Mouse (Mus musculus) NIH3T3 (cell line): Measurements from ENCODE around the gene P2ry6.

Experiments
- DNase-seq: peaks from one replicate; pipeline ENCODE4 v3.0.0-alpha.2; 2012; ENCODE audit warnings: low read depth

Gene P2ry6

GRCm38 (mm10) chr7:100988092-100988491 lies 13.6 kb upstream of the P2ry6 start:
- DNase-seq: peak; percentile 89

DNA sequence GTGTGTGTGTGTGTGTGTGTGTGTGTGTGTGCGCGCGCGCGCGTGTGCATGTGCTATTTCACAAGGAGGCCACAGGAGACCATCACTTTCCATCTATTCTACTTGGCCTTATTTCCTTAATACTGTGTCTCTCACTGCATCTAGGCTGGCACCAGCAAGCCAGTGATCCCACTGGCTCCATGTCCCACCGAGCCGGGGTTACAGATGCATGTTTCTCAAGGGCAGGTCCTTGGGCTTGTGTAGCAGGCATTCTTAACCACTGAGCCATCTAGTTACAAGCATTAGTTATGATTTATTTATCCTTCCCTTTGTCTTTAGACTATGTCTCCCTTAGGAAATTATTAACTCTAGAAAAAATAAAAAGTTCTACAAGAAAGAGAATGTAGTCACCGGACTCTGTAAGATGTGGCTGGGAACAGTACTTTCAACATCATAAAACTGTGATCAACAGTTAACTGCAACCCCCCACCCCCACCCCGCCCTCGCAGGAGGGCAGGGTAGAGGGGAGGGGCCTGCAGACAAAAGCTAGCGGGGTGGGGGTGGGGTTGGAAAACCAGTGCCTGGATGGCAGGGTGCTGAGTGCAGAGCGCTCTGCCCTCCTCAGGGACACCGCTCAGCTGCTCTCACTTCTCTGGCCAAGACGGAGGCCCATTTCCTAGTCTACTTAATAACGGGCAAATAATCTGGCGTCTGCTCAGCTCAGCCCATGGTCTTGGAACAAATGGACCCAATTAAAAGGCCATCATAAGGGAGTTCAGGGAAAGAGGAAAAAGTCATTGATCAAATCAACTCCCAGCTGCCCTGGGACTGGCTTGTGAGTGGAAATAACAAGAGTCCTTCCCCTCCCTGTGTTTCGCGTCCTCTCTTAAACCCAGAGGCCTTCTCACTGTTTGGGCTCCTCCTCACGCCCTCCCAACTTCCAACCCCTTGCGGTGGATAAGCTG lies 10.3 kb upstream of the P2ry6 start:
- no peak for DNase-seq

- peak; percentile 85 for DNase-seq
Measured at GRCm38 (mm10) chr7:100979175-100979574, 4.7 kb upstream of the P2ry6 start.

DNA sequence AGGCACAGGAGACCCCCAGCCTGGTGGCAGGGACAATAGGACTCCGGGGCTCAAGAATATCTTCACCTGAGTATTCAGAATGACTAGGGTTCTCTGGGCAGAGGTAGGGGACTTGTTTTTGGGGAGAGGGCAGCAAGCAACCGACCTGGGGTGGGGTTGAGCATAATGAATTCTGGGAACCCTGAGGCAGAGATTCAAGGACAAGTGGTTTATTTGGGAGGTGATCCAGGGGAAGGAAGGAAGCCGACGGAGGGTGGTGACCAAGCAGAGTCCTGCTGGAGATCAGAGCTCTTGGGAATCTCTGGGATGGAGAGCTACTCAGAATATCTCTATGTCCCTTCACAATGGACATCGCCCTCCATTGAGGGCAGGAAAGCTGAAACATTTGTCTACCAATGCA lies 3.7 kb upstream of the P2ry6 start:
- no peak for DNase-seq

- DNase-seq: no peak
Measured at GRCm38 (mm10) chr7:100972875-100973274, 1.6 kb downstream of the P2ry6 start.

GRCm38 (mm10) chr7:100968874-100969659 lies 5.4 kb downstream of the P2ry6 start:
- DNase-seq: no peak

DNA sequence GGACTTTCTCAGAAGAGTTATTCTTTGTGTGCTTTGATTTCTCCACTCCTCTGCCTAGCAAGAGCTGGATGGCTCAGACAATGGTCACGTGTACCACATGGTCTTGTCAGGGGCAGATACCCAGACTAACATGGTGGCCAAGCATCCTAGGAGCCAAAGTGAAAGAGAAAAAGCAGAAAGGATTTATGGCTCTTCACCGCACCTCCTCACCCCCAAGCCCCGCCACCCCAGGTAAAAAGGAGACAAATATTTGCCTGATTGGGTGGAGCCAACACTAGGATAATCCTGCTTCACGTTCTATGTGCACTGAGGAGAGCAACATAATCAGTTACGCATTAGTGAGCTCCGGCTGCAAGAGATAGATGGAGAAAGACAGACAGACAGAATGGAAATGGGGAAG lies 6.1 kb downstream of the P2ry6 start:
- DNase-seq: no peak

- no peak for DNase-seq
Measured at GRCm38 (mm10) chr7:100967850-100968249, 6.6 kb downstream of the P2ry6 start.

GRCm38 (mm10) chr7:100966014-100966413 lies 8.4 kb downstream of the P2ry6 start:
- no peak for DNase-seq

DNA sequence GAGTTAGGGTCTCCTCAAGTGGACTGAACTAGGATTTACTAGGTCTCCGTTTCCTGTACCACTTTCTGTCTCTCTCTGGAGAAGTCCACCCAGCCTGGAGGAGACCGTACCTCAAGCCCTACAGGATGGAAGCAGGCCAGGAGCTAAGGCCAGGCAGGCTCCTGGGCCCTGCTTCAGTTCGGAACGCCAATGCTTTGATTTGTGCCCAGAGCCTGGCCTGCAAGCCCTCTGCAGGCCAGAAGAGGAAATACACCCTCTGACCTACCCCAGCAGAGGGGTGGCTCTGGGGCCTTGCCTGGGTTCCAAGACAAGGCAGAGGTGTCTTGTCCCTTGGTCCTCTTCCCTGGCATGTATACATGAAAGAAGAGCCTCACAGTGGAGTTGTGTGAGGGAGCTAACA lies 9.4 kb downstream of the P2ry6 start:
- peak; percentile 56 for DNase-seq

- no peak for DNase-seq
Measured at GRCm38 (mm10) chr7:100964242-100964641, 10.2 kb downstream of the P2ry6 start.

DNA sequence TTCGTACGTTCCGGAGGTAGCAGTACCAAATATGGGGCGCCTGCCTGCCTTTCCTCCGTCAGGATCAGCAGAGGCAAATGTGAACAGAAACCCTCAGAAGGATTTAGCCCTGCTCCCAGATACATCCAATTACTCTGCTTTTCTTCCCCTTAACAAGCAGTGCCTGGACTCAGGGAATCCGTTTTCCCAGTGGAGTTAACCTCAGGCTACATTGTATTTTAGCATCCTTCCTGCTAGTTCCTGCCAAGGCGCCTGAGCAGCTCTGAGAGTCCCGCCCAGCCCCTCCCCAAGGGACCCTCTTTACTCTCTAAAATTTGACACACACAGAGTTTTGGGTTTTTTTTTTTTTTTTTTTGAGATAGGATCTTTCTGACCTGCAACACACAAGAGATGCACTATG lies 11.1 kb downstream of the P2ry6 start:
- no peak for DNase-seq

GRCm38 (mm10) chr7:100961146-100961545 lies 13.3 kb downstream of the P2ry6 start:
- DNase-seq: no peak

DNA sequence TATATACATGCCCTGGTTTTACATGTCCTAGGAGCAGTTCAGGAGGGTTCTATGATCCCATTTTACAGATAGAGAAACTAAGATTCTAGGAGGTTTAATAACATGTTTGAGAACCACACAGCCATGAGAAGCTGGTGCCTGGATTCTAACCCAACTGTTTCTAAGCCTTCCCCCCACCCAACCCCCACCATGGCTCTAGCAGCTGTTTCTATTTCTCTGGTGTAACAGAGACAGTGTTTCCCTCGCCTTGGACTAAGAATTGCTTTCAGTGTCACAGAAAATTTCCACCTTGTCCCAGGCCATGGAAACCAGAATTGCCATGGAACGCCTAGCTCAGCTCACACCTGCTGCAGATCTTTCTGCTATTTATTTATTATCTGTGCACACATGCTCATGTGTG lies 14.0 kb downstream of the P2ry6 start:
- DNase-seq: no peak

DNA sequence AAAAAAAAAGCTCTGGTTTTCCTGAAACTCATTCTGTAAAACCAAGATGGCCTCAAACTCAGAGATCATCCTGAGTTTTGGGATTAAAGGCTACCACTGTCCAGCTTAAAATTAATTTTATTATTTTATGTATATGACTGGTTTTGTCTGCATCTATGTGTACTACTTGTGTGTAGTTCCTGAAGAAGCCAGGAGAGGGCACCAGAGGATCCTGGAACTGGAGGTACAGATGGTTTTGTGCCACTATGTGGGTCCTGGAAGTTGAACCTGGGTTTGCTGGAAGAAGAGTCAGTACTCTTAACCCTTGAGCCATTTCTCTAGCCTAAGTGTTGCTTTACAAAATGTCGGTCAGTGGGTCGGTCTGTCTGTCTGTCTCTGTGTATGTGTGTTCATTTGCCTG lies 16.0 kb downstream of the P2ry6 start:
- DNase-seq: peak; percentile 17

DNA sequence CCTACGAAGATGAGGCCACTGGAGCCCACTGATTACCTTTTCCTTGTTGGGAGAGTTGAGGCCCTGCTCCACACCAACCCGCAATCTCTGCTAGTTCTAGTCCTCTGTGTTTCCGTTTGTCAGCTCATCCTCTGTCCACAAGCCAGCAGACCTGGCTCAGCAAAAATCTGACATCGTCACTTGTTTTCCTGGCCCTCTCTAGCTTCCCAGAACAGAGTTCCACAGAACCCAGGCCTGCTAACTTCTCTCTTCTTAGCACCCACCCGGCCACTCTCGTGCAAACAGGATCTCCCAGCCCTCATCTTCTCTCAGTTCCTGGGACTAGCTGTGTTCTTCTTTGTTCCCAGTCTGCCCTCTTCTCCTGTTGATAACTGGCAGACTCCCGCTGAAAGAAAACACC lies 21.8 kb downstream of the P2ry6 start:
- no peak for DNase-seq

DNA sequence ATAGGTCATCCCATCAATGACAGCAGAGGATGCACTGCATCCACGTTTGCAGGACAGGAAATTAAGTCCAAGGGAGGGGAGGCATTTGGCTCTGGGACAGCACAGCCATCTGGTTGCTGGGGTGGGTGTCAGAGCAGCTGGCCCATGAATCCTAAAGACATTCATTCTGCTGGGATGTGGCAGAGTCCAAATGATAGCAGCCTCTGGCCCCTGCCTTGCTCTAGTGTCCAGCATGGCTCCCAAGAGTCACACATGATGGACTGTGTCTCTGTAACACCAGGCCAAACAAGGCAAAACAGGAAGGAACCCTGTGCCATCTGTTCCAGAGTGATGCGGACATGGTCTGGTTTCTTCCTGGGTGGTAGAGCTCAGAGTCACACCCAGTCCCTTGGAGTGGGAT lies 22.5 kb downstream of the P2ry6 start:
- DNase-seq: no peak

DNA sequence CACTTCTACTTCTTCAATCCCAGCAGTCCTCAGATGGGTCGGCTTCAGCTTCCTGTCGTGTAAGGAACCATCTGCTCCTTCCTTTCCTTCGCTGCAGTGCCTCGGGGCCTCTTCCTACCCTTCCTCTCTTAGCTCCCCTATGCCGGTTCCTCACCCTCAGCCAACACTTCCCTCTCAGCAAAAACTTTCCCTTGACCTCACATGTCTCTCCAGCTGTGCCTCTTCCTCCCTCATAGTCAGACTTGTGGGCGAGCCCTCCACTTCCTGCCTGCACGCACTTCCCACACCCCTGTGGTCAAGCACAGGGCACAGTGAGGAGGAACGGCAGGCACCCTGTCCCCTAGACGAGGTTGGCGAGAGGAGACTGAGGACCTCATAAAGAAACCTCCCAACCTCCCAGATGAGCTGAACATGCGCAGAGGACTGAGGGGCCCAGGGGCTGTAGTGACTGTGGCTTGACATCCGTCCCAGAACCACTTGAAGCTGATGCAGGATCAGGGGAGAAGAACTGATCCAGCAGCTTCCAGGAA lies 23.9 kb downstream of the P2ry6 start:
- DNase-seq: no peak

GRCm38 (mm10) chr7:100950031-100950430 lies 24.4 kb downstream of the P2ry6 start:
- DNase-seq: no peak

DNA sequence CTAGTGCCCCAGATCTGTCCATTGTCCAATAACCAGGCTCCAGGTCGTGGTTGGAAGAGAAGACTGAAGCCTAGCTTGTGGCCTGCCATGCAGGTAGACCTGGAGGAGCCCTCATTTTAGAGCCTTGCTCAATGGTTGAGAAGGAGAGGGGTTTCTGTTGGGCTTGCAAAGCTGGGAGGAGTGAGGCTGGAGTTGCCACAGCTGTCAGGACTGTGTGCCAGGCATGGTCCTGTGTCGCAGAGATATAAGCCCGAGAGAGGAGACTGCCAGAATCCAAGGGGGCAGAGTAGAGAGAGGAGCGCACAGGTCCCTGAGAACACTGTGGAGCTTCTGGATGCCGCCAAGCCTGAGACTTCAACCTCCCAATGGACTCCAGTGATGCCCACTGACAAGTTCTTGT lies 29.7 kb downstream of the P2ry6 start:
- no peak for DNase-seq

- no peak for DNase-seq
Measured at GRCm38 (mm10) chr7:100944306-100944705, 30.1 kb downstream of the P2ry6 start.

- DNase-seq: peak; percentile 76
Measured at GRCm38 (mm10) chr7:100942789-100943615, 31.4 kb downstream of the P2ry6 start.
